Mouse (Mus musculus) liver, embryonic 14.5 days (tissue): ENCODE measurements around the gene Svop.

Source experiments
- CTCF ChIP-seq: IDR thresholded peaks from 2 replicates; pipeline ENCODE4 v1.5.1; 2016; ENCODE audit warnings: antibody characterized with exemption, low read depth, control low read depth
- EP300 ChIP-seq: IDR thresholded peaks from 2 replicates; pipeline ENCODE4 v1.6.1; 2016; ENCODE audit warnings: antibody characterized with exemption, low read depth

DNA sequence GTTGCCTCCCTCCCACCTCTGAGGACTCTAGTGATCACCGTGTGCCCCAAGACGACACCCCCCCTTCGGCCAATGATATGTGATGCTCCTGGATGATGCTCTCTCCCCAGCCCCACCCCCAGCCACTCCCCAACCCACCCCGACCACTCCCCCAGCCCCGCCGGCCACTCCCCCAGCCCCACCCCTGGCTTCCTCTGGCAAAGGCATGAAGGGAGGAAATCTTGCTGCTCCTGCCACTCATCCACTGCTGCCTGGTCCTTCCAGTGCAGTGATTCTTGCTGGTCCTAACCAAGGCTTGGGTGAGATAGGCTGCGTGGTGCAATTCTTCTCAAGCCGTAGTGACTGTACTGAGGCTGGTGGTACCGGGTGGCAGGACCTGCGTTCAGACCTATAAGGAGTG lies 66.5 kb downstream of the Svop start:
- TF ChIP-seq CTCF (no peak), EP300 (no peak)
